Mouse (Mus musculus) lung, postnatal 4 days (tissue): ENCODE measurements around the gene Fam198a.

Experiments
- DNase-seq, 2 experiments: peaks; one replicate each; pipeline ENCODE4 v3.0.0; 2021

Fam198a gene

GRCm38 (mm10) chr9:122023873-122024272 is 73.1 kb downstream of the Fam198a start:
- peak in 1 of 2 experiments; percentile 39 for DNase-seq

- peak in 1 of 2 experiments; percentile 17 for DNase-seq
Observed at GRCm38 (mm10) chr9:122024419-122024818, 73.6 kb downstream of the Fam198a start.

- DNase-seq, result peak in 1 of 2 experiments; percentile 15
Observed at GRCm38 (mm10) chr9:122025855-122026590, 75.2 kb downstream of the Fam198a start.

DNA sequence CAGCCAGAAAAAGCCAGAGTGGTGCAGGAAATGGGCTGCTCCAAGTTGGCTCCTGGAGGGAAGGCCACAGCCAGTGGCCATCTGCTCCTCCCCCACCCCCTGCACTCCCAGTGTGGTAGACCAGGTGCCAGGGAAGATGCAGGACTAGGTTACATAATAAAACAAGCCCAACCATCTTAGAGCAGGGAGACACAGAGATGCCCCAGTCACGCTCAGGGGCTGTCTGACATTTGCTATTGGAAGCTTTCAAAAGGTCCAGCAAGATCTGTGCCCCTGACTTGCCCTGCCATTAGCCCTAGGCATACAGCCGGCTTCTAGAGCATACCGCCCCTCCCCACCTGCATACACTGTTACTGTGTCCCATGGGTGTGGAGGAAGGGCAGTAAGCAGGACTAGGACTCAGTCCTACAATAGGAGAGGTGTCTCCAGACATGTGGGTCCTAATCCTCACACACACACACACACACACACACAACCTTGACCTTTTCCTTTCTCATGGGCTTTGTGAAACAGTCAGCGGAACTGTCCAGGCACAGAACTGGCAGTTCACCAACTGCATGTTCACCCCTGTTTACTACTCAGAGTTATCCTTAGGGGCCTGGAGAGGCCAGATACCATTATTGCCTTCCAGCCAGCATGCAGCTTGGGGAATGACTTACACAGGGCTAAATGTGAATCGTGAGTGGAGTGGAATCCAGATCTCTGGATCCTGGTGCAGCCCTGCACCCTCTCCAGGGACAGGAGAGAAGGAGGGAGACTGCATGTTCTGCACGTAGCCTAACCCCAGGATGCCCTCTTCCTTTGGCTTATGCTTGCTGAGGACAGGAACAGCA is 76.5 kb downstream of the Fam198a start:
- peak; percentile 40 to 64 for DNase-seq

GRCm38 (mm10) chr9:122027914-122028745 is 77.3 kb downstream of the Fam198a start:
- DNase-seq, result peak; percentile 74 to 76

GRCm38 (mm10) chr9:122029765-122030164 is 79.0 kb downstream of the Fam198a start:
- no peak for DNase-seq
